Mouse (Mus musculus) thymus, postnatal 10 days (tissue): ENCODE results near the gene Adam6a.
"Not testable (repeated sequence)": the region's sequence is repeated elsewhere in the genome, so short reads cannot be mapped to it uniquely, and the experiment has no call there.

Experiments used
- DNase-seq, 2 experiments: peaks; one replicate each; pipeline ENCODE4 v3.0.0; 2021; ENCODE audit warnings: low spot score in 2 of 2

Adam6a gene

DNA sequence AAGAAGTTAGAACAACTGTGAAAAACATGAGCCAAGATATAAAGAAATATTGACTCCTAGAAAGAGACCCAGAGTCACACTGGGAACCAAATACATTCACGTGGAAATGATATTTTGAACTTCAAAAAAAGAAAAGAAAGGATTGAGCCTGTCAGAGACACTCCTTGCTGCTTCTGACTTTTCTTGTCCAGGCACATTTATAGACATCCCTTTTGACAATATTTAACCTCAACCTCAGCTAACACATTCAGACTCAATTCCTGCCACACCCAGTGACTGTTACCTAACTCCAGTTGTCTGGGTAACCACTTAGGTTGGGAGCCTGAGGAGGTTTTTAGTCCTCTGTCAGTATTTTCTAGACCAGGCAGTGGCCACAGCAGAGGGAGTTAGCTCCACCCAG lies at the start of gene Adam6a:
Gene Adam6a, plus strand, starts transcription at position 301 of the 400 bp plus-strand sequence.
- not testable (repeated sequence) for DNase-seq

DNA sequence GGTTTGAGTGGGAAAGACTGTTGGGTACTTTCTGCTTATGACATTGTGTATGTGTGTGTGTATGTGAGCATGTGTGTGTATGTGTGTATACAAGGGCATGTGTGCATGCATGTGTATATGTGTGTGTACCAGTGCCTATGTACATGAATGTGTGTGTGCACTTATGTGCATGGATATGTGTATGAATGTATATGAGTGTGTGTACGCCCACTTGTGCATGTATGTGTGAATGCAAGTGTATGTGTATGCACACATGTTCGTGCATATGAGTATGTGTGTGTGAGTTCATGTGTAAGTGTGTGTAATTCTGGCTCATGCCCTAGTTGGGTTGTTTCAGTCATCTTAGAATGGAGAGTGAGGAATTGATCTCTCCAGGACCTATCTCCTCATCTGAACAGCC lies 17.8 kb upstream of the Adam6a start:
- no peak for DNase-seq

DNA sequence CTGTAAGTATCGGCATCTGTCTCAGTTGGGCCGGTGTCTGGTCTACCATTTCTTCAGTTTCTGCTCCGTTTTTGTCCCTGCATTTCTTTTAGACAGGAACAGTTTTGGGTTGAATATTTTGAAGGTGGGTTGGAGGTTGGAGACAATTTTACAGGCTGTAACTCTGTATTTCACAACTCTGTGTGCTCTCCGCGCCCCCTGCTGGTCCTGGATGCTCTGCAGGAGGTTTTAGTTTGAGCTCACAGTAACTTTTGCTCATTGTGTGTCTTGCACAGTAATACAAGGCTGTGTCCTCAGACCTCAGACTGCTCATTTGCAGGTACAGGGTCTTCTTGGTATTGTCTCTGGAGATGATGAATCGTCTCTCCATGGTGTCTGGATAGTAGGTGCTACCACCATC lies 34.5 kb downstream of the Adam6a start:
- peak; percentile 7 to 60 for DNase-seq

DNA sequence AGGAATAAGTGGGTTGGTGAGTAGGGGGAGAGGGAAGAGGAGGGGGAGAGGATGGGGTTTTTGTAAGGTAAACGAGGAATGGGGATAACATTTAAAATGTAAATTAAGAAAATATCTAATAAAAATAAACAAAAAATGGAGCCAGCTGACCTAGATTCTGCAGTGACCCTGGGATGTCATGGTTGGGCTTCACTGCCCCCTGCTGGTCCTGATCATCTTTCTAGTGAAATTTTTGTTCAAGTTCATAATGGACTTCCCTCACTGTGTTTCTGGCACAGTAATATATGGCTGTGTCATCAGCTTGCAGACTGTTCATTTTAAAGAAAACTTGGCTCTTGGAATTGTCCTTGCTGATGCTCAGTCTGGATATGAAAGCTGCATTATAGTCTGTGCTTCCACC lies 44.3 kb downstream of the Adam6a start:
- DNase-seq: peak in 1 of 2 experiments; percentile 13
